Mouse (Mus musculus) brain, embryonic 18.5 days (tissue): ENCODE measurements around the gene Tmem59.

Experiments used
- DNase-seq: peaks from one replicate; pipeline ENCODE4 v3.0.0-alpha.2; 2012; ENCODE audit warnings: low read depth, low spot score

Gene Tmem59

DNA sequence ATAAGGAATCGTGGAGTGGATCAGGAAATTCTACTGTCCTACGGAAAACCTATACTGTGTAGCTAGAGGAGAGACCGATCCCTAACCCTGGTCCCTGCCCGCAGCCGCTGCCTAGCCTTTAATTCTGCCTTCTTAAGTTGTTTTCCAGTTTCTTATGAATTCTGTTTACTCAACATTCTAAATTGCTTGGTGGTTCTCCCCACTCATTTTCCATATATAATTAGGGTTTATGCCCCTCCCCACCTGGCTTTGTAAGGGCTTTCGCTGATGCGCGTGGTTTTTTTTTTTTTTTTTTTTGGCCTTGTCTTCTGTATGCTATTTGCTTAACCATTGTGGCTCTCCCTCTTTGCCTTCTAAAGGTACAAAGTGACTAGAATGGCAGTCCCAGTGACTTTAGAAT is 1.4 kb downstream of the Tmem59 start:
- DNase-seq: no peak

DNA sequence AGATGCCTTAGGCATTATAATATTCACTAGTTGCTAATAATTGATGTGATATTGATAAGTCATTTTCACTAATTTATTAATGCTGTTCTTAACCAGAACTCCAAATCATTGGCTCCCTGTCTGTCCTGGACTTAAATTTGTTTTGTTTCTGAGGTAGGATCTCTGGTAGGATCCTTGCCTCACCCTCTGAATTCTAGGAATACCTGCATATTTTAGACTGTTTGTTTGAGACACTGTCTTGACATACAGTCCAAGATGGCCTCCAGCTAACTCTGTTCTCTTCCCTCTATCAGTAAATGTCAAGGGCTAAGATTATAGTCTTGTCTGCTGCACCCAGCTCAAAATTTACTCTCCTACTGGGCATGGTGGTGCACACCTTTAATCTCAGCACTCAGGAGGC is 2.5 kb downstream of the Tmem59 start:
- no peak for DNase-seq

DNA sequence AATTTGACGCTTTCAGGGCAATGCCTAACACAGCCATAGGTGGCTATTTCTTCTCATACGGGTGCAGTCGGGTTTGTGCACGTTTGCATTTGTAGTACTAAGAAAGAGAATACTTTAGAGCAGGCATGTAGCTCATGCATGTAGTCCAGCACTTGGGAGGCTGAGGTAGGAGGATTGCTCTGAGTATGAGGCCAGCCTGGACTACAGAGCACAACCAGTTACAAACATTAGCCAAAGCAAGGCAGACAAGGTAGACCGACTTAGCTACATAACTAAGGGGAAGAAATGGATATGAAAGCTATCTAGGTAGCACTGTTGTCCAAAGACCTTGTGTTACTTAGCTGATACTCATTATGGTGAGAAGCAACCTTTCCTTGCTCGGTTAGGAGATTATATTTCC is 3.7 kb downstream of the Tmem59 start:
- no peak for DNase-seq

DNA sequence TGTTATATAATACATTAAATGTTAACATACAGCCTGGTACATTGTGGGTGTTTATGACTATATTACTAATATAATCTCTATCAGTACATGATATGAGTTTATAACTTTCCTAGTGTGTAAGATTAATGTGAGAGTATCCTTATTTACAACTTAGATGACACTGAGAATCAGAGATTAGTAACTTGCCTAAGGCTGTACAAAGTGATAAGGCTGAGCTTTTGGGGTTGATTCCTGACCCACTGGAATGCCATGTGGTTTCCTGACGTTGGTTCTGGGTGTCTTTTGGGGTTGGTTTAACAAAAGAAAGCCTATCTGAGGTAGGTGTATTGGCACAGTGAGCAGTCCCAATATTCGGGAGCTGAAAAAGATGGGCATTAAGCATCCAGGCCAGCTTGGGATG is 4.6 kb downstream of the Tmem59 start:
- no peak for DNase-seq

DNA sequence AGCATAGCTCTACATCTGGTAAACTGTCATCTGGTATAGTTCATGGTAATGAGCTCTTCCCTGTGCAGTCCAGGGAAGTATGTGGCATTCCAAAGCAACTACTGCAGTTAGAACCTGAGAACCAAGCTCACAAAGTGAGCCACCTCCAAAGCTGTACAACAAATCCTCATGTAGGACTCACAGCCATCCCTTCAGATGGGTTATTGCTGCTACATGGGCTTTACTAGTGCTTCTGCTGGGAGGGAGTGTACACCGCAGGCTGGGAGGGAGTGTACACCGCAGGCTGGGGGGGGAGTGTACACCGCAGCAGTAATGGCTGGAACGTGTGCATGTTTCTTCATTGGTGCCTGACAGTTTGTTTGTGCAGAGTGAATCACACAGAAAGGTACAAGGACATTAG is 5.0 kb downstream of the Tmem59 start:
- no peak for DNase-seq

DNA sequence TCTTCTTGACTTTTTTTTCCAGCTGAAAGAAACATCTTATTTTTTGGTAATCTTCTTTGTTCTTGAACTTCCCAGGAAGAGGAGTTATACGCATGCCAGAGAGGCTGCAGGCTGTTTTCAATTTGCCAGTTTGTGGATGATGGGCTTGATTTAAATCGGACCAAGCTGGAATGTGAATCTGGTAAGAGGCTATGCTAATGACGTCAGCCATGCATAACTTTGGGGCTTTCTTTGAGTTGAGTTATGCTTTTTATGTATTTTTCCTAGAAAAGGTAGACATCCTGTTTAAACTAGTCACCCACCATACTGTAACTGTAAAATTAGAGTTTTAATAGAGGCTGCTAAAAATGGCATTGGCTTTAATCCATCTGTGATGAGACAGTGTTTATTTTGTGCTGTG is 7.5 kb downstream of the Tmem59 start:
- DNase-seq: no peak

DNA sequence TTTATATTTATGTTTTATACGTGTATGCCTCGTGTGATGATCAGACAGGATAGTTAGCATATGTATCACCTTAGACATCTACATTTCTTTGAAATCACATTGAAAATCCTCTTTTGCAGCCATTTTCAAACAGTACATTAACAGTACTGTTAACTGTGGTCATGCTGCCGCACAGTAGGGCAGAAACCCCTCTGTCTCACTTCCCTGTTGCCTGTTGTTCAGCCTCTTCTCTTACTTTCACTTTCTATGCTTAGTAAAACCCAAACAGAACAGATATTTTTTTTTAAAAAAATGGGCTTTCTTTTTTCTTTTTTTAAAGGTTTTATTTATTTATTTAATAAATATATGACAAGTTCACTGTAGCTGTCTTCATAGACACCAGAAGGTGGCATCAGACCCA is 15.6 kb downstream of the Tmem59 start:
- no peak for DNase-seq

DNA sequence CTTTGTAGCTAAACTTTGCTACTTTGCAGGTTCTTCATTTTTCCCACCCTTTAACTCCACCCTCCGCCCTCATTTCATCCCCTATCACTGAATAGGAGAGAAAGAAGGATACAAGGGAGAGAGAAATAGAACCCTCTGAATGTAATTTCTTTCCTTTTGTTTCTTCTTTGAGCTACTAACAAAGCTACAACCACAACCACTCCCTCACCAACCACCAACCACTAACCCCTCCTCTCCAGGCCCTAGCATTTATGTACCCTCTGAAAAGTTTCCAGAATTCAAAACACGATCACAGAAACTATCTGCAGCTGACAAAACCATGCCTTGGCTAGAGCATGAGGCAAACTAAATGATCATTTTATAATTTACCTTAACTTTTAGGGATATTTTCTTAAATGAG is 18.3 kb downstream of the Tmem59 start:
- DNase-seq: no peak

DNA sequence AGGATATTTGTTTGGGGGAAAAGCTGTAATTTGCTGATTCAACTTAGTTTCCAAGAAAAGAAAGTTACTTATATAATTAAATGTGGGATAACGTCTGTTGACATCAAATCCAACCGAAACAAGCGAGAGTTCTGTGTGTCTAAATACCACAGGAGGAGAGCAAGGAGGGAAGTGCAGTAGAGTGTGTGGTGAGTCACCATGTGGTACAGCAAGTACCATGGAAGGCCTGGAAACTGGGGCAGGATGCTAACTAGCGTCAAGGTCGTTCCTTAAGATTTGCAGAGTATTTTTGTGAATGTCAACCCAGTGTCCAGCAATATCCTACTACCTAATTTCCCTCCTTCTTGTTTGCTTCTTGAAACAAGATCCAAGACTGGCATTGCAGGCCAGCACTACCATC is 19.9 kb downstream of the Tmem59 start:
- DNase-seq: no peak

DNA sequence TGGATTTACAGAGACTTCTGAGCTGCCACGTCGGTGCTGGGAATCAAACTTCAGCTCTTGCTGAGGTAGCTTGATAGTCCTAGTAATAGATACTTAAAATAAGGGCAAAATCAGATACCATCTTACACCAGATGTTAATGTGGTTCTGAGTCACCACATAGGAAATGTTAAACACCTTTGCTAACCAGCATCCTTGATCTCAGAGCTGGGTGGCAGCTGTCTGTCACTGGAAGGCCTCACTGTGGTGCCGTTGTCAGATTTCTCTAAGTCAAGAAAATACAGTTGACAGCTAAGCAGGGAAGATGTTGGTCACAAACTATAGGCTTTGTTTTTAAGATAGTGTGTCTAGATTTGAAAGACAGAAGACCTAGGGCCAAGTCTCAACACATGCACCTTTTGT is 23.6 kb downstream of the Tmem59 start:
- no peak for DNase-seq

DNA sequence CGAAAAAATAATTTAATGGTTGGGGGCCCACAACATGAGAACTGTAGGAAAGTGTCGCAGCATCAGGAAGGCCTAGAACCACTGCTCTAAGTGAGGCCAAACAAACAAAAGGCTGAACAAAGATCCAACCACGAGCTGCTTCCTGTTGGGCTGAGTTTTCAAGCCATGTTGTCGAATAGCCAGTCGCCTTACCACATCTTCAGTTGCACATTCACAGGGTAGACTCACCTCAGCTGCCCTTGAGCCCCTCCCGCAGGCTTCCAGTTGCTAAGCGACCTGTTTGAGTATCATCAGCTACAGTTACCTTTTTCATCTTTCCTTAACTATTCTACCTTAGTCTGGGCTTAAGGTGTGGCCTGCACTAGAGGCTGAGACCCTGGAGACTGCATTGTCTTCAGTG is 24.8 kb downstream of the Tmem59 start:
- DNase-seq: no peak

DNA sequence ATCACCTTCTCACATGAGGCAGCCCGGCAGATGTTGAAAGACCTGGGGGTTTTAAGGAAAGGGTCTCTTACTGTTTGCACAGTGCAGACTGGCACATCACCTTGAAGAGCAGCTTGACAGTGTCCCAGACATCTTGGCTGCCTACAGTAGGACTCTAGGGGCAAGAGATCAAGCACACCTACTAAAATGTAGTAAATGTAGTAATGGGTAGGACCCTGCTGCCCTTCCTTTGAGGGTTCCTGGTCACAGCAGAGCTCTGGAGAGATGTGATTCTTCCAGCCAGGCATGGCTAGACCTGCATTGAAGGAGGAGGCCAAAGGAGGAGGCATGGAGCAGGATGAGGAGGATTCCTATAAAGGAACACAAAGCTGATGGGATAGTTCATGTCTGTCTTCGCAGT is 28.8 kb downstream of the Tmem59 start:
- DNase-seq: no peak

DNA sequence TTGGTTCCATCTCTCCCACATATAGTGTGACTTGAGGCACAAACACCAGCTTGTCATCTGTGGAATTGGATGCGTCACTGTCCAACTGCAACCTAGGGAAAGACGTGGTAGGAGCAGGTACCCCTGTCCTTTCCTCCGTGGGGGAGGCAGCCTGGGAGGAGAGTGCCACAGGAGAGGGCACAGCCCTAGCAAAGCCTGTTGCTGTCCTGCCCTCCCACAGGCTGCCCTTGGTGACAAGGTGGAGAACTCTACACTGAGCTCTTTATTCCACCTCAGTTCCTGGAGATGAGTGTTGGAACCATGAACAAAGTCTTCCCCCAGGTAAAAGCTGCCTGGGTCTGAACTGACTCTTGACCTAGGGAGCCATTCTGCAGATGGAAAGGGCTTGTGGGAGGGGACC is 30.7 kb downstream of the Tmem59 start, which contains the start of gene Ldlrad1:
Gene Ldlrad1 (plus strand): TSS at position 301 of the 400 bp plus-strand sequence.
- DNase-seq: no peak

DNA sequence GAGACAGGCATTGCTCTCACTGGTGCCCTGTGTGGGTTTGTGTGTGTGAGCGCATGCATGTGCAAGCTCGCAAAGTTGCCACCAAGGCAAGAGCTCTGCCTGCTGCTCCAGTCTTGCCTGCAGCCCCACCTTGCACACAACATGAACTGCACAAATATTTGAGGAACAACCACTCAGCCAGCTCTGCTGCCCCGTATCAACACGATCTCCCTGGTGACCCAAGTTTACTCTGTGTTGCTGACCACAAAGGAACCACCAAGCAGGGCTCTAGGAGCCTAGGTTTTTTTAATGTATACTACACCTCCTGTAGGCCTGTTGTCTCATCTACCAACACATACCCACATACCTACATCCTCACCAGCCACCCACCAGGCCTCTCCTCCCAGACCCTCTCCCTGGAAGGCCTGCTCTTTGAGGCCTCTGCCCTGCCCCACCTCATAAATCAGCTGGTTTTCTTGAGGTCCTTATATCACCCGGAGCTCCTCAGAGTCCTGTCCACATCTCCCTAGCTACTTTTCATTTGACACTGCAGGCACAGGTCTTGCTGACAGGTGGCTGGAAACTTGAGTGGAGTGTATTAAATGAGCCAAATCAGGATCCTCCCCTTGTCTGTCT is 32.4 kb downstream of the Tmem59 start:
- DNase-seq: no peak

DNA sequence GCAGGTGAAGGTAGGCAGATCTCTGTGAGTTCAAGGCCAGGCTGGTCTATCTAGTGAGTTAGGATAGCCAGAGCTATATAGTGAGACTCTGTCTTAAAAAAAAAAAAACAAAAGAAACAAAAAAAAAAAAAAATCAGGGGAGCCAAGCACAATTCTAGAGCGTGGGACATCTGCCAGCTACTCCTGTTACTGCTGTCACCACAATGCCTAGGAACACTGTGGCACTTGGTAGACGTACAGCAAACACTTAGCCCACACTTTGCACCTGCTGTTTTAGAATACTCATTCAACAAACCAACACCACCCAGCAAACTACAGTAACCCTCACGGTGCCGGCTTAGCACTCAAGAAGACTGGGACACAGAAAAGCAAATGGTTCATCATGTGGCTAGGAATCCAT is 33.3 kb downstream of the Tmem59 start:
- DNase-seq: no peak

DNA sequence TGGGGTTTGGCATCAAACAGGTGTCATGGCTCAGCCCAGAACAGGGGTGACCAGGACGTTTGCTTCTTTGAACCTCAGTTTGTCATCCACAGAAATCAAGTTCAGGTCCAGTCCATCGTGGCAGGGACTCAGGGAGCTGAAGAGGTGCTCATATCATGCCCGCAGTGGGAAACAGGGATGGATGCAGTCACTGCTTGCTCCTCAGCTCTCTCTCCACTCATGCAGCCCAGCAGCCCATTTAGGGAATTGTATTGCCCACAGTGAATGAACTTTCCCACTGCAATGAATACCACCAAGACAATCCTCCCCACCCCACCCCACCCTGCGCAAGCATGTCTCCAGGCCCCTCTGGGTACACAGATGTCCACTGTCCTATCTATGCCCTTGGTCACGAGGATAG is 33.7 kb downstream of the Tmem59 start:
- DNase-seq: no peak

DNA sequence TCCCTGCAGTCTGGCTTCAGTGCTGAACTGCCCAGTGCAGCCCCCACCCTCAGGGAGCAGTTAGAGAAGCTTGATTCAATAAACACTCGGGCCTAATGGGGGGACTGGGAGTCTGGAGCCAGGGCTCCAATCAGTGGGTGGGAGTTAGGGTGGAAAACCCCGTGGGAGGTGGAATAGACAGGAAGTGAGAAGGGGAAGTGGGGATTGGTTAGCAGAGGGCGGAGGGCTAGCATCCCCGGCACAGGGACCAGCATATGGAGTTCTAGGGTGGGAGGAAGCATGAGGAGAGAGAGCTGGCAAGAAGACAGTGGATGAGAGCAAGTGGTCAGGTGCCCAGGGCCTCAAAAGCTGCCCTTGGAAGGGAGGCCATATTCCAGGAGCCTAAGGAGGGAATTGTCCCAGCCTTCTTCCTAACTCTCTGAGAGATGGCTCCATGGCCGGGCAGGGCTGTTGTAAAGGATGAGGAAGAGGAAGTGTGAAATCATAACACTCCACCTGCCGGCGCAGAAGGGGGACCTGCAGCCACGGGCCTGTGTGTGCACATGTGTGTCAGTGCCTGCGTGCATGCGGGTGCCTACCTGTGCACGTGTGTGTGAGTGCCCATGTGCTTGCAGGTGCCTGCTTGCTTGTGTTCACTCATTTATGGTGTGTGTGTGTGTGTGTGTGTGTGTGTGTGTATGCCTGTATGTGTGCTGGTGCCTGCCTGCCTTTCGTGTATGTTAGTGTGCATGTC is 35.2 kb downstream of the Tmem59 start:
- no peak for DNase-seq

DNA sequence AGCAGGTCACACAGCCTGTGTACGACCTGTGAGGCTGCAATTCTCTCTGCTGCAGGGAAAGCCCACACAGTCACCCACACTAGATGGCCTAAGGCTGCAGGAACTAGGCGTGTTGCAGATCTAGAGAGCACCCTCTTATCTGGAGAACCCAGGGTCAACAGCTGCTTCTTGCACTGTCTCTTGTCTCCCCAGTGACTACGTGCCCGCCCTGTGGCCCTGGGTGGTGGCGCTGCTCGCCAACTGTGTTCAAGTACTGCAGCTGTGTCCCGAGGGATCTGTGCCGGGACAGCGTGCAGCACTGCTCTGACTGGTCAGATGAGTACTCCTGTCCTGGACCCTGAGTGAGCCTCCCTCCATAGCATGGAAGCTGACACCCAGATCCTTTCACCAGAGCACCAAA is 39.4 kb downstream of the Tmem59 start:
- DNase-seq: no peak

DNA sequence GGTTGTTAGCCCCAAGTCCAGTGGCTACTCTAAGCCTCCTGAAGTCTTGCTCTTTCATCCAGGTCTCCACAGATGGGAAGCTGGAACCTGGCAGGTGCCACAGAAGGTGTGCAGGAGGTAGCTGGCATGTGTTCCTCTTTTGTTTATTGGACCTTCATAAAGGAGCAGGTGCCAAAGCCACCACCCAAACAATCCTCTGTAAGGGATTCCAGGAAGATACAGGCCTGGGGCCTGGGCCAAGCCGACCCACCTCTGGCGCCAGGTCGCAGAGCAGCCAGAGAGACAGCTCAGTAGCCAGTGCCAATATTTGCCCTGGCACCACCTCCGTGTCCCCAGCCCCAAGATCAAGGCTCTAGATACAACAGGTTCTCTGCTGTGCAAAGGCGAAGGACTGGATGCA is 43.3 kb downstream of the Tmem59 start:
- no peak for DNase-seq

DNA sequence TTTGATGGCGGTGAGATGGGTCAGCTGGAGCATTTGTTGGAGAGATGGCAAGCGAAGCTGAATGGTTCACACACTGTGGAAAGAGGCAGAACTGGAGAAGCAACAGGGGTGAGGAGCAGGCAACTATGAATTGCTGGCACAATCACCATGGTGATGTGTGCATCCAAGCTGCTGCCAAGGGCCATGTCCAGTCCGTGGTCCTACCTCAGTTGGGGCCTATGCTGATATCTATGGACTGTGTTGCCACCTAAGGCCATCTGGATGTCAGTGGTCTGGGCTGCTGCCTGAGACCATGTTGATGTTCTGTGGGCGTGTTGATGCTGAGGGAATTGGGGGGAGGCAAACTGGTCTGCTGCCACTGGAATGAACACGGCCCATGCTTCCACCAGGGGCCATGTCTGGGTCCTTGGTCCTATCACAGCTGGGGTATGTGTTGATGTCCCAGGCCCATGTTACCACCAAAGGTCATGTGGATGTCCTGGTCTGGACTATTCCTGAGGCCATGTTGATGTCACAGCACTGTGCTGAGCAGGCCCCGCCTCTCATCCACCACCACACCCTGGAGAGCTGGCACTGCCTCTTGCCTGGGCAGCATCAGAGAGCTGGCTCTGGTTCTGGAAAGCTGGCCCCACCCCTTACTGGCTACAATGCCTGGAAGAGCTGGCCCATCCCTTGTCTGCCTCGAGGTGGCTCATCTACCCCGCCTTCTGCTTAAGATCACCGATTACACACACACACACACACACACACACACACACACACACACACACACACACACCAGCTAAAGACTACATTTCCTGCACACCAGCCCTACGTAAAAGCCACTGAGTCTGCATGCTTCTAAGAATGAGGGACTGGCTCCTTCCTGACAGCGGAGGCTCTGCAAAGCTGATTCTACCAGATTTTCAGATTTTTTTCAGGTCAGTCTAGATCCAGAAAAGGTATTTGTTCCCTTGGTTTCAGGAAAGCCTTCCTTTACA is 45.3 kb downstream of the Tmem59 start:
- DNase-seq: no peak

DNA sequence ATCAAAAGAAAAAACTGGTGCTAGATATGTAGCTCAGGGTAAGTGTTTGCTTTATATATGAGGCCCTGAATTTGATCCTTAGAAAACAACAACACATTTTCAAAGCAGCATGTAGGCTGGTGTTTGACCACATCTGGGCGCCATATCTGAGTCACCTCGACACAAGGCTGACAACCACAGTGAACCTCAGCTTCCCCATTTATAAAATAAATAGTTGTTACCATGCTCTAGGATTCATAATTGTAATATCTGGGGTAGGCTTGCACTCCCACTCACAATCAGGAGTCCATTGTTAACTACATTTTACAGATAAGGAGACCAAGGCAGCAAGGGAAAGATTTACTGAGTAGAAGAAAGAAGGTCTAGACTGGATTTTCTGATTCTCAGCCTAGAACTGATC is 48.1 kb downstream of the Tmem59 start:
- no peak for DNase-seq

DNA sequence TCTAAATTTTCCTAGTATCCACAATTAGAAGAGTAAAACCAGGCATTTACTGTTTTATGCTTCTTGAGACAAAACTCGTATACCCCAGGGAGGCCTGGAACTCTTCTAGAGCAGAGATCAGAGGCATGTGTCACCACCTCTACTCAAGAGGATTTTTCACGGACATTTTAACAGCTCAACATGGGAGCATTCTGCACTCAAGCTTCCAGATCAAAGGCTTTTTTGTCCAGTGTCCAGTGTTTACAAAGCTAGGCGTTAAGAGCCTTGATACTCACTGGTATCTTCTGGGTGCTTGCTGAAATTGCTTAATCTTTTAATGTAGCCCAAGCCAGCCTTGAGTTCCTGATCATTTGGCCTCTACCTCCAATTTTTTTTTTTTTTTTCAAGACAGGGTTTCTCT is 54.0 kb downstream of the Tmem59 start:
- no peak for DNase-seq

DNA sequence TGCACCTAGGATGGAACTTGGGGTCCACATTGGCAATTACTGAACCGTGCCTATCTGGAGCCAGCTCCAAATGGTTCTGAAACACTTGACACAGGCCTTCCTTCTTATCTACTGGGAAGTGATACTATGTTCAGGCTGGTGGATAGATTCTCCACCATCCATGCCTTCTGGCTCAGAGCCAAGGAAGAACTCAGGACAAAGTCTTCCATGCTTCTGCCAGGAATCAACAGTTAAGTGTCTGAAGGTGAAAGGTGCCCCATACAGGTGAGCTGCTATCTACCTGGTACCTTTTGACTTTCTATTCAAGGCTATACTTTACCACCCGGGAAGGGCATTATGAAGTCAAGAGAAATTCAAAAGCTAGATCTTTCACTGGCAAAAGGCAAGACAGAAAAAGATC is 60.1 kb downstream of the Tmem59 start:
- no peak for DNase-seq
